Mouse (Mus musculus) heart, embryonic 14.5 days (tissue): ENCODE results near the gene Tmem217. TPM values are rescaled to one million over a fixed set of nuclear protein-coding genes. Genes with fewer than 3 reads are reported as not detected.

Experiments used
- ATAC-seq: fragments of 200-750 bp; cut with Nextera tagmentation; 2 replicates; pipeline ENCODE4 v1.8.0; 2017; ENCODE audit warnings: low read depth, moderate TSS enrichment; ENCODE audit not compliant: insufficient number of reproducible peaks, insufficient read depth, low FRiP score
- H3K27ac ChIP-seq, 2 experiments: fragments of 200-500 bp in 1 of 2; fragments of 300-500 bp in 1 of 2; sonication (generic) in 1 of 2; replicated peaks in 1 of 2; 2 replicates each; pipeline ENCODE4 v1.5.1; 2012 to 2014; ENCODE audit warnings: low read depth in 2 of 2, low read length in 2 of 2, control low read depth in 1 of 2, mild to moderate bottlenecking in 1 of 2, mixed read lengths in 1 of 2; ENCODE audit not compliant: control insufficient read depth in 1 of 2, insufficient read depth in 1 of 2
- H3K27me3 ChIP-seq: fragments of 300-500 bp; sonication (generic); 2 replicates; pipeline ENCODE4 v1.6.1; 2014; ENCODE audit warnings: mild to moderate bottlenecking, low read length, control low read depth; ENCODE audit not compliant: control insufficient read depth, insufficient read depth
- H3K36me3 ChIP-seq: fragments of 300-500 bp; sonication (generic); 2 replicates; pipeline ENCODE4 v1.6.1; 2014; ENCODE audit warnings: mild to moderate bottlenecking, control low read depth, low read length, mixed read lengths; ENCODE audit not compliant: control insufficient read depth, insufficient read depth
- H3K4me1 ChIP-seq, 2 experiments: fragments of 200-500 bp in 1 of 2; fragments of 300-500 bp in 1 of 2; sonication (generic) in 1 of 2; 2 replicates each; pipeline ENCODE4 v1.6.1; 2012 to 2014; ENCODE audit warnings: low read length in 2 of 2, control low read depth in 1 of 2, mixed read lengths in 1 of 2; ENCODE audit not compliant: control insufficient read depth in 2 of 2, insufficient read depth in 2 of 2
- H3K4me2 ChIP-seq: fragments of 300-500 bp; sonication (generic); 2 replicates; pipeline ENCODE4 v1.6.1; 2014; ENCODE audit warnings: mild to moderate bottlenecking, low read length
- H3K4me3 ChIP-seq, 2 experiments: fragments of 200-500 bp in 1 of 2; fragments of 300-500 bp in 1 of 2; sonication (generic) in 1 of 2; 2 replicates each; pipeline ENCODE4 v1.5.1; 2012 to 2014; ENCODE audit warnings: low read length in 2 of 2, mild to moderate bottlenecking in 2 of 2, control low read depth in 1 of 2, low read depth in 1 of 2, moderate library complexity in 1 of 2; ENCODE audit not compliant: control insufficient read depth in 1 of 2, insufficient read depth in 1 of 2
- H3K9ac ChIP-seq: fragments of 300-500 bp; sonication (generic); 2 replicates; pipeline ENCODE4 v1.6.1; 2014; ENCODE audit warnings: mild to moderate bottlenecking, low read length
- H3K9me3 ChIP-seq: fragments of 300-500 bp; sonication (generic); 2 replicates; pipeline ENCODE4 v1.6.1; 2016; ENCODE audit warnings: low read length, control low read depth; ENCODE audit not compliant: control insufficient read depth
- WGBS: fragments of 180-500 bp; shearing (Covaris S2); extraction: QIAGEN DNeasy Blood & Tissue Kit; methylation state at CpG from one replicate; pipeline ENCODE4 v1.1.7; 2014; 5-methylcytosine and 5-hydroxymethylcytosine counted together
- polyA plus RNA-seq: library from polyadenylated mRNA; unstranded; fragments of >200 nt; fragmentation: Nextera tagmentation; extraction: Ambion mirVana; gene quantifications from 2 replicates; pipeline ENCODE4 v1.2.1, GENCODE M21; 2014

The Tmem217 gene
- polyA plus RNA-seq, 1 experiment from 2014 or later = 0.41 TPM

DNA sequence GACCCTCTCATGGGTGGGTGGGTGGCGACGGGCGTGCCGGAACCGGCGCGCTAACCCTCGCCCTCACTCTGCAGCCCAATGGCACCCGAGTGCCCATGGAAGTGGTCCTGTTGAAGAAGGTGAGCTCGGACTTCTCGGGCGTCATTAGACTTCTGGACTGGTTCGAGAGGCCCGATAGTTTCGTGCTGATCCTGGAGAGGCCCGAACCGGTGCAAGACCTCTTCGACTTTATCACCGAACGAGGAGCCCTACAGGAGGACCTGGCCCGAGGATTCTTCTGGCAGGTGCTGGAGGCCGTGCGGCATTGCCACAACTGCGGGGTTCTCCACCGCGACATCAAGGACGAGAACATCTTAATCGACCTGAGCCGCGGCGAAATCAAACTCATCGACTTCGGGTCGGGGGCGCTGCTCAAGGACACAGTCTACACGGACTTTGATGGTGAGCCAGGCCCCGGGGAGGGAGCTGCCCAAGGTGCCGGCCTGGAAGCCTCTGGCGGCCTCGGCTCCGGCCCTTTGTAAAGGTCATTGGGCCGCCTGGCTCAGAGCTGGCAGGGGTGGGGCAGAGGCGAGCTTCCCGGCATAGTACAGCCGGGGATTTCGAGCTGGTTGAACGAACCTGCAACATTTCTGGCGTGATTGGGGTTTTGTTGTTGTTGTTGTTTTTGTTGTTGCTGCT, 60.5 kb downstream of the Tmem217 start:
- H3K9me3 ChIP-seq = no peaks in the 10 kb centered on the region
- H3K4me1 ChIP-seq = peaks cover 2 to 16% of the 10 kb centered on the region in 2 experiments
- H3K27ac ChIP-seq = peak overlapping the region; percentile 58 to 89
- H3K4me2 ChIP-seq = peak overlapping the region; percentile 68
- H3K4me3 ChIP-seq = peak overlapping the region; percentile 67 to 84
- WGBS = under 1% methylated on average over 48 of the region's 48 CpGs
- peak overlapping the region; percentile 91 for H3K9ac ChIP-seq
- peaks cover 23% of the 10 kb centered on the region for H3K36me3 ChIP-seq
- no peak for ATAC-seq
- H3K27me3 ChIP-seq = no peaks in the 10 kb centered on the region

GRCm38 (mm10) chr17:29490713-29491581, 61.2 kb downstream of the Tmem217 start, which contains the start of gene Pim1:
Gene Pim1 (plus strand): TSS chr17:29490753.
- WGBS = 1% methylated on average over 77 of the region's 99 CpGs
- ATAC-seq = peak; percentile 37
- peak within 1 kb of the TSS; percentile 89 for H3K4me2 ChIP-seq

DNA sequence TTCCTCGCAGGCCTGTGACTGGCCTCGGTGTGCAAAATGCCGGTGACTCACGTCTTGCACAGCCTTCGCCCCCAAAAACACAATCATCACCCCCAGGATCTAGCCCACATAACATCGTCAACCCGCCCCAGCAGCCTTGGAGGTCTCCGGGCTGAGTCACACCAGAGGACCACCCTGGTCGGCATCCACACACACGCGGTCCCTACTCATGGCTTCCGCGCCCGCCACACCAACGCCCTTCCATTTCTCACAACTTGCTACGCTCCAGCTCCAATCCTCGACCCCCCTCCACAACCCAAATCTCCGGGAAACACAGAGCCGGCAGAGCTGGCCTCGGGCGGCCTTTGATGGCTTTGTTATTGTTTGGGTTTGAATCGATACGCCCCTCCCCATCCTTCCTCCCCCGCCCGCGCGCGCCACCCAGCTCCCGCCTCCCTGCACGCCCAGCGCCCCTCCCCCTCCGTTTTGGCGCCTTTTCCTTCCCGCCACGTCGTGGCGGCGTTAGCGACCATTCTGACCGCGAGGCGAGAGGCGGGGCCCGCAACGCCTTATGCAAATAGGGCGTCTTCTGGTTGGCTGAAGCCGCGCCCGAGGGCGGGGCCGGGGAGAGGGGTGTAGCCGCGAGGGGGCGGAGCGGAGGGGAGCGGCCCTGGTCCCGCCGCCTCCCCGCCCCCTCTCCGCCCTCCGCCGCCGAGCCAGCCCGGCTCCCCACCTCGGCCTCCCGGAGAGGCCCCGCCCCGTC, 62.0 kb downstream of the Tmem217 start:
- Histone ChIP-seq H3K4me3 (peak overlapping the region; percentile 67 to 80), H3K4me1 (peaks cover 2 to 16% of the 10 kb centered on the region in 2 experiments), H3K9me3 (no peaks in the 10 kb centered on the region), H3K36me3 (peaks cover 18% of the 10 kb centered on the region), H3K9ac (peak overlapping the region; percentile 77), H3K27ac (peak overlapping the region; percentile 89), H3K4me2 (peak overlapping the region; percentile 89), H3K27me3 (no peaks in the 10 kb centered on the region)
- WGBS = 1% methylated on average over 40 of the region's 68 CpGs
- peak; percentile 91 for ATAC-seq

More at GRCm38 (mm10) chr17:29490713-29491581, 61.2 kb downstream of the Tmem217 start, which contains the start of gene Pim1:
- Histone ChIP-seq H3K9me3 (no peaks in the 10 kb centered on the region), H3K27ac (peak within 1 kb of the TSS; percentile 89), H3K4me1 (peaks cover 2 to 16% of the 10 kb centered on the region in 2 experiments), H3K9ac (peak within 1 kb of the TSS; percentile 91), H3K27me3 (no peaks in the 10 kb centered on the region), H3K36me3 (peaks cover 19% of the 10 kb centered on the region), H3K4me3 (peak within 1 kb of the TSS; percentile 67 to 84)

DNA sequence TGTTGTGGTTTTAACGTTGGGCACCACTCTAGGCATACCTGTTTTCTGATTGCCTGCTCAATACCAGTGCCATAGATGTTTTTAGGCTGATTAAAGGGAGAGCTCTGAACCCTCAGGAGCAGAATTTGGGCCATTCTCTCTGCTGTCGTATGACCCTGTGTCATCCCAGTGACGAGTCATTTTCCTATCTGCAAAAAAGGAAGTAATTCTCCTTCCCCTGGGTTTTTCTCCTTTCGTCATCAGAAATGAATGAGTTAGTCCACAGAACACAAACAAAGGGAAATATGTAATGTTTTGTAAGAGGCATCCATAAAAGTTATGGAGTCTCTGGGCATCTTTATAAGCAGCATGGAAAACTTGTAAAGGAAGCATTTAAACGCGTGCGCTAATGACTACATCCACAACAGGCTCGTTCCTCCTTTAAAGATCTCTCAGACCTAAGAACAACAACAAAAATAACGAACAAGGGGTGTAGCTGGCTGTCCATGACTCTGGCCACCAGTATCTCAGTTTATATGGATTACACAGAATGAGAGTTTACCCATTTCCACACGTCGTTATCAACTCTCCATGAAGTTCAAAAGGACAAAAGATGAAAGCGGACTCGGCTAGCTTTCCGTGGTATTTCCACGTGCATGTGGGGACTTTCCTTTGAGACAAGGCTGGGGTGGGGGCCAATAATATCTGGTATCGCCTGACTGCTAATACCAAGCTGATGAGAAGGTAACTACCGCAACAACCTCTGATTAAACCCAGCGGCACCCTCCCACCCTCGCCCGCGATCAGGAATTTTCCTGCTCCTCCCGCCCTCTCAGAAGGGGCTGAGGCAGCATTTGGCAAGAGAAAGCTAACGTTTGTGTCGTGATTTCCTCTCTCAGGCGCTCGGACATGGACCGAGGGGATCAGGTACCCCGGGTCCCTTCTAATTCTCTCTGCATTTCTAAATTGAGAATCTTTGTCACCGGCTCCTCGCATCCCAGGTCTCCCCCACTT, 62.9 kb downstream of the Tmem217 start:
- H3K4me1 ChIP-seq = peaks cover 2 to 16% of the 10 kb centered on the region in 2 experiments
- peaks cover 10% of the 10 kb centered on the region for H3K36me3 ChIP-seq
- 5% methylated on average over 30 of the region's 30 CpGs for WGBS
- no peak for ATAC-seq
- H3K4me2 ChIP-seq = peak overlapping the region; percentile 89
- H3K27ac ChIP-seq = peak overlapping the region; percentile 74 to 89
- no peaks in the 10 kb centered on the region for H3K9me3 ChIP-seq
- no peaks in the 10 kb centered on the region for H3K27me3 ChIP-seq
- H3K4me3 ChIP-seq = peak overlapping the region; percentile 55 to 80
- H3K9ac ChIP-seq = peak overlapping the region; percentile 77

GRCm38 (mm10) chr17:29488257-29488977, 63.8 kb downstream of the Tmem217 start:
- Histone ChIP-seq H3K9me3 (no peaks in the 10 kb centered on the region), H3K27ac (no peak overlapping the region), H3K4me1 (peaks cover 2 to 13% of the 10 kb centered on the region in 2 experiments), H3K27me3 (no peaks in the 10 kb centered on the region), H3K36me3 (peaks cover 1% of the 10 kb centered on the region), H3K4me2 (peak overlapping the region; percentile 89), H3K4me3 (no peak overlapping the region), H3K9ac (no peak overlapping the region)
- ATAC-seq = no peak
- 86% methylated on average over 8 of the region's 8 CpGs for WGBS

- WGBS = 76% methylated on average over 3 of the region's 3 CpGs
- no peaks in the 10 kb centered on the region for H3K9me3 ChIP-seq
Observed at GRCm38 (mm10) chr17:29485336-29486233, 66.6 kb downstream of the Tmem217 start.

More at GRCm38 (mm10) chr17:29485336-29486233, 66.6 kb downstream of the Tmem217 start:
- Histone ChIP-seq H3K4me3 (no peak overlapping the region), H3K27ac (no peak overlapping the region), H3K27me3 (no peaks in the 10 kb centered on the region), H3K36me3 (no peaks in the 10 kb centered on the region), H3K4me2 (no peak overlapping the region), H3K9ac (no peak overlapping the region), H3K4me1 (peaks cover 2 to 8% of the 10 kb centered on the region in 2 experiments; a peak in 3 of 4 replicates)
- no peak for ATAC-seq
